Mouse (Mus musculus) spleen, adult 2 months (tissue): Measurements from ENCODE around the gene Snap47.

Experiments
- CTCF ChIP-seq: fragments of 200-500 bp; IDR thresholded peaks from 2 replicates; pipeline ENCODE4 v1.5.1; 2011; ENCODE audit warnings: mild to moderate bottlenecking, inconsistent platforms; ENCODE audit not compliant: insufficient read depth, insufficient read length, insufficient replicate concordance; ENCODE audit errors: extremely low read depth
- POLR2A ChIP-seq: fragments of 200-500 bp; IDR thresholded peaks from 2 replicates; pipeline ENCODE4 v1.6.1; 2011; ENCODE audit warnings: low read depth, low read length, inconsistent platforms

DNA sequence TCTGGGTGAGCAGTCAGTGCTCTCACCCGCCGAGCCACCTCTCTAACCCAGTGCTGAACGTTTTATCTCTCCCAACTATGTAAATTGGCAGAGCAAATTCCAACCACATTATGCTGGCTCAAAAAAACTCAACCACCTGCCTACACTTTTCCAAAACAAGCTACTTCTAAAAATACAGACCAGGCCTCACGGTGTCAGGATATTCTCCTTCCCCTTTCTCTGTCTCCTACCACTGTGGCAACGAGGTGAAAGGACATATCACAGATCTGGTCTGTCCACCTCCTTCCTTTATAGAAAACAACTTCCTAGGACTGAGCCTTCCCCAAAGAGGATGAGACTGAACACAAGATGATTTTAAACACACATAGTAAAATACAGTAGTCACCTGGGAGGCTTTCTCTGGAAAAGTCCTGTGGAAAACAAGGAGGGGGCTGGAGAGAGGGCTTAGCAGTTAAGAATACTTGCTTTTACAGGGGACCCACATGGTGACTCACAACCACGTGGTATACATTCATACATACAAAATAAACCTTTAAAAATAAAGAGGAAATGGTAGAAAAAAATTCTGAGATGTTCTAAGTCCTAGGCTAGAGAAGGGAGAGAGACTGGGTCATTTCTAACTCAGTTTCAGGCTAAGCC, 45.8 kb upstream of the Snap47 start:
- TF ChIP-seq POLR2A (no peak), CTCF (no peak)
